Mouse (Mus musculus): ENCODE measurements around the gene Raet1e.
"Not testable (repeated sequence)": the region's sequence is repeated elsewhere in the genome, so short reads cannot be mapped to it uniquely, and the experiment has no call there.

The Raet1e gene

GRCm38 (mm10) chr10:22158310-22158999 lies at the start of gene Raet1e, which contains the start of gene H60b:
Raet1e (plus strand) TSS chr10:22158569.
H60b (plus strand) TSS chr10:22158586.
- DNase-seq = peak; percentile 82

- peak; percentile 88 for DNase-seq
These were observed 17.6 kb upstream of the Raet1e start for GRCm38 (mm10) chr10:22140665-22141280.

GRCm38 (mm10) chr10:22142194-22142593 lies 16.2 kb upstream of the Raet1e start:
- DNase-seq = peak; percentile 69

GRCm38 (mm10) chr10:22142926-22143325 lies 15.4 kb upstream of the Raet1e start:
- DNase-seq = no peak

- DNase-seq = peak; percentile 89
These were observed 9.8 kb upstream of the Raet1e start for GRCm38 (mm10) chr10:22148441-22149072.

GRCm38 (mm10) chr10:22149073-22149690 lies 9.2 kb upstream of the Raet1e start, which contains the start of gene E030030I06Rik:
E030030I06Rik (minus strand) TSS chr10:22149270.
- DNase-seq = peak; percentile 58

- DNase-seq = peak; percentile 50
These were observed 8.5 kb upstream of the Raet1e start for GRCm38 (mm10) chr10:22149691-22150465.

GRCm38 (mm10) chr10:22150593-22150992 lies 7.8 kb upstream of the Raet1e start:
- DNase-seq = peak; percentile 52

- peak; percentile 37 for DNase-seq
These were observed 7.1 kb upstream of the Raet1e start for GRCm38 (mm10) chr10:22151056-22151862.

GRCm38 (mm10) chr10:22151863-22152640 lies 6.3 kb upstream of the Raet1e start:
- peak; percentile 11 for DNase-seq

- DNase-seq = peak; percentile 10
These were observed 5.2 kb upstream of the Raet1e start for GRCm38 (mm10) chr10:22153147-22153690.

GRCm38 (mm10) chr10:22154127-22154526 lies 4.2 kb upstream of the Raet1e start:
- peak; percentile 68 for DNase-seq

GRCm38 (mm10) chr10:22154871-22155799 lies 3.2 kb upstream of the Raet1e start:
- peak; percentile 5 for DNase-seq

GRCm38 (mm10) chr10:22159131-22159561 lies 777 bp downstream of the Raet1e start:
- DNase-seq = peak; percentile 32

- DNase-seq = peak; percentile 21
These were observed 1.3 kb downstream of the Raet1e start for GRCm38 (mm10) chr10:22159581-22160140.

GRCm38 (mm10) chr10:22163279-22163678 lies 4.9 kb downstream of the Raet1e start:
- not testable (repeated sequence) for DNase-seq

- DNase-seq = peak; percentile 64
These were observed 5.6 kb downstream of the Raet1e start for GRCm38 (mm10) chr10:22163705-22164583.
